Mouse (Mus musculus) heart, adult 2 months (tissue): ENCODE data around the gene Sobp. TPM values are rescaled to one million over a fixed set of nuclear protein-coding genes. Genes with fewer than 3 reads are reported as not detected.

Experiments
- DNase-seq, 2 experiments: peaks; one replicate each; pipeline ENCODE4 v3.0.0; 2021
- H3K27ac ChIP-seq: fragments of 200-600 bp; 2 replicates; pipeline ENCODE4 v1.8.1; 2022
- H3K27me3 ChIP-seq: fragments of 200-500 bp; 2 replicates; pipeline ENCODE4 v1.6.1; 2012; ENCODE audit warnings: mild to moderate bottlenecking, low read length, inconsistent platforms, mixed read lengths; ENCODE audit not compliant: control insufficient read depth, insufficient read depth
- H3K36me3 ChIP-seq: fragments of 200-500 bp; 2 replicates; pipeline ENCODE4 v1.6.1; 2012; ENCODE audit warnings: low read length, inconsistent platforms; ENCODE audit not compliant: control insufficient read depth, insufficient read depth
- H3K4me1 ChIP-seq: fragments of 200-500 bp; 2 replicates; pipeline ENCODE4 v1.6.1; 2011; ENCODE audit warnings: low read length; ENCODE audit not compliant: control insufficient read depth, insufficient read depth
- H3K4me3 ChIP-seq: fragments of 200-600 bp; 2 replicates; pipeline ENCODE4 v1.8.1; 2022
- H3K79me2 ChIP-seq: fragments of 200-500 bp; replicated peaks from 2 replicates; pipeline ENCODE4 v1.6.1; 2012; ENCODE audit warnings: mild to moderate bottlenecking, inconsistent platforms, low read length, moderate library complexity, mixed read lengths; ENCODE audit not compliant: control insufficient read depth, insufficient read depth
- H3K9ac ChIP-seq: fragments of 200-500 bp; 2 replicates; pipeline ENCODE4 v1.6.1; 2012; ENCODE audit warnings: low read depth, mild to moderate bottlenecking, control low read depth, inconsistent platforms, low read length, mixed read lengths
- CTCF ChIP-seq: fragments of 200-600 bp; IDR thresholded peaks from 2 replicates; pipeline ENCODE4 v1.8.1; 2022; ENCODE audit warnings: antibody characterized with exemption, mild to moderate bottlenecking, moderate library complexity
- EP300 ChIP-seq: fragments of 200-500 bp; IDR thresholded peaks from 2 replicates; pipeline ENCODE4 v1.6.1; 2011; ENCODE audit warnings: low read depth, low read length, control low read depth; ENCODE audit not compliant: insufficient read depth
- POLR2A ChIP-seq: fragments of 200-500 bp; IDR thresholded peaks from 2 replicates; pipeline ENCODE4 v1.6.1; 2011; ENCODE audit warnings: mild to moderate bottlenecking, low read depth, low read length, control low read depth; ENCODE audit not compliant: insufficient read depth
- WGBS: fragments of 180-500 bp; shearing (Covaris S2); methylation state at CpG from one replicate; pipeline ENCODE4 v1.1.7; 2018; 5-methylcytosine and 5-hydroxymethylcytosine counted together
- intact Hi-C: fragments of 180-260 bp; cut with DNase I; formaldehyde crosslinking; loops from one replicate; pipeline ENCODE4 v1.15.1; 2025
- polyA plus RNA-seq: library from polyadenylated mRNA; depleted of rRNA; stranded (reverse); fragments of >200 nt; gene quantifications from 2 replicates; pipeline ENCODE4 v1.2.3, GENCODE M21; 2012
- total RNA-seq, 2 experiments: library from RNA; stranded (reverse); gene quantifications; 2 replicates each; pipeline ENCODE4 v1.2.3; 2021

Gene Sobp
- total and polyA plus RNA-seq, 3 experiments = 5.1 to 16.7 (median 16.5) TPM

GRCm38 (mm10) chr10:43168847-43169246 is 5.5 kb downstream of the Sobp start:
- Histone ChIP-seq H3K9ac (no peak overlapping the region), H3K4me3 (no peak overlapping the region), H3K36me3 (no peaks in the 10 kb centered on the region), H3K79me2 (no peaks in the 10 kb centered on the region; the same call in 1 of the 2 replicates), H3K27me3 (no peaks in the 10 kb centered on the region), H3K4me1 (peaks cover 4% of the 10 kb centered on the region), H3K27ac (peak overlapping the region; percentile 38; the same call in 1 of the 2 replicates)
- 40% methylated on average over 7 of the region's 7 CpGs for WGBS
- DNase-seq = peak in 1 of 2 experiments; percentile 11
- intact Hi-C loops = no loop called here
- TF ChIP-seq POLR2A (no peak), CTCF (no peak), EP300 (no peak)

GRCm38 (mm10) chr10:43166817-43167216 is 7.5 kb downstream of the Sobp start:
- intact Hi-C loops = no loop called here
- 99% methylated on average over 3 of the region's 3 CpGs for WGBS
- Histone ChIP-seq H3K79me2 (no peaks in the 10 kb centered on the region; the same call in 1 of the 2 replicates), H3K36me3 (no peaks in the 10 kb centered on the region), H3K4me1 (peaks cover 4% of the 10 kb centered on the region), H3K27me3 (no peaks in the 10 kb centered on the region), H3K4me3 (no peak overlapping the region), H3K27ac (no peak overlapping the region), H3K9ac (no peak overlapping the region)
- TF ChIP-seq EP300 = no peak
- TF ChIP-seq CTCF = no peak
- TF ChIP-seq POLR2A = no peak
- DNase-seq = no peak

- Histone ChIP-seq H3K36me3 (no peaks in the 10 kb centered on the region), H3K27ac (no peak overlapping the region), H3K4me1 (peaks cover 4% of the 10 kb centered on the region), H3K9ac (no peak overlapping the region), H3K79me2 (no peaks in the 10 kb centered on the region; the same call in 1 of the 2 replicates), H3K4me3 (no peak overlapping the region), H3K27me3 (no peaks in the 10 kb centered on the region)
- intact Hi-C loops = no loop called here
- TF ChIP-seq POLR2A = no peak
- TF ChIP-seq CTCF = no peak
- TF ChIP-seq EP300 = no peak
- 83% methylated on average over 1 of the region's 1 CpGs for WGBS
- DNase-seq = no peak
These were observed 8.2 kb downstream of the Sobp start for GRCm38 (mm10) chr10:43166146-43166545.

- peaks cover 2% of the 10 kb centered on the region for H3K4me1 ChIP-seq
- no peak for TF ChIP-seq POLR2A
- TF ChIP-seq CTCF = no peak
- no peak for TF ChIP-seq EP300
- intact Hi-C loops = no loop called here
- H3K79me2 ChIP-seq = peaks cover 1% of the 10 kb centered on the region; the same call in 1 of the 2 replicates
- no peaks in the 10 kb centered on the region for H3K27me3 ChIP-seq
- no peak overlapping the region for H3K27ac ChIP-seq
- DNase-seq = no peak
- H3K4me3 ChIP-seq = no peak overlapping the region
- H3K36me3 ChIP-seq = peaks cover 5% of the 10 kb centered on the region; the same call in 1 of the 2 replicates
- H3K9ac ChIP-seq = no peak overlapping the region
- 84% methylated on average over 2 of the region's 2 CpGs for WGBS
These were observed 9.9 kb downstream of the Sobp start for GRCm38 (mm10) chr10:43164406-43164805.

- H3K9ac ChIP-seq = no peak overlapping the region
- WGBS = 89% methylated on average over 12 of the region's 12 CpGs
These were observed 12.0 kb downstream of the Sobp start for GRCm38 (mm10) chr10:43162318-43162717.

GRCm38 (mm10) chr10:43159333-43159732 is 15.0 kb downstream of the Sobp start:
- peak overlapping the region; percentile 22; the same call in 1 of the 2 replicates for H3K9ac ChIP-seq
- peak overlapping the region; percentile 75 for H3K27ac ChIP-seq
- DNase-seq = peak in 1 of 2 experiments; percentile 15
- H3K4me1 ChIP-seq = peaks cover 2% of the 10 kb centered on the region; the same call in 1 of the 2 replicates
- H3K4me3 ChIP-seq = no peak overlapping the region
- 0 out of 2 replicates have a peak, but pooled peaks cover 1% of the 10 kb centered on the region for H3K79me2 ChIP-seq
- peaks cover 5% of the 10 kb centered on the region; the same call in 1 of the 2 replicates for H3K36me3 ChIP-seq
- TF ChIP-seq POLR2A = no peak
- TF ChIP-seq CTCF = no peak
- no peak for TF ChIP-seq EP300
- WGBS = 49% methylated on average over 5 of the region's 5 CpGs
- intact Hi-C loops = no loop called here
- no peaks in the 10 kb centered on the region for H3K27me3 ChIP-seq

More at GRCm38 (mm10) chr10:43162318-43162717, 12.0 kb downstream of the Sobp start:
- H3K27me3 ChIP-seq = no peaks in the 10 kb centered on the region
- intact Hi-C loops = no loop called here
- peaks cover 1% of the 10 kb centered on the region; the same call in 1 of the 2 replicates for H3K79me2 ChIP-seq
- peaks cover 2% of the 10 kb centered on the region for H3K4me1 ChIP-seq
- TF ChIP-seq CTCF = no peak
- TF ChIP-seq EP300 = no peak
- no peak for TF ChIP-seq POLR2A
- H3K4me3 ChIP-seq = no peak overlapping the region
- no peak for DNase-seq
- H3K36me3 ChIP-seq = peaks cover 5% of the 10 kb centered on the region; the same call in 1 of the 2 replicates
- no peak overlapping the region for H3K27ac ChIP-seq
